Mouse (Mus musculus): Measurements from ENCODE around the gene Mthfsd. TPM values are rescaled to one million over a fixed set of nuclear protein-coding genes. Genes with fewer than 3 reads are reported as not detected.

Gene Mthfsd
- total and polyA plus RNA-seq, 3 experiments = 23.1 to 36.4 (median 30.7) TPM

GRCm38 (mm10) chr8:121081398-121081797 lies 26.8 kb downstream of the Mthfsd start:
- Histone ChIP-seq H3K4me1 (ENCODE audit: control insufficient read depth in 1 of 2, insufficient read depth in 2 of 2) (no peaks in the 10 kb centered on the region), H3K79me2 (replicated peaks; ENCODE audit: control insufficient read depth, extremely low read depth, insufficient read depth, poor library complexity, severe bottlenecking) (no peaks in the 10 kb centered on the region), H3K4me2 (ENCODE audit: insufficient read depth, low read depth, poor library complexity, severe bottlenecking) (no peak overlapping the region), H3K9ac (ENCODE audit: insufficient read depth, low read depth) (no peak overlapping the region), H3K36me3 (replicated peaks in 1 of 2; ENCODE audit: control insufficient read depth in 1 of 2, insufficient read depth in 1 of 2, low read length in 1 of 2) (no peaks in the 10 kb centered on the region), H3K27ac (ENCODE audit: insufficient read depth, low read depth) (no peak overlapping the region), H3K27me3 (replicated peaks) (peaks cover 66% of the 10 kb centered on the region), H3K9me3 (replicated peaks; ENCODE audit: low read length) (peaks cover 29% of the 10 kb centered on the region), H3K4me3 (replicated peaks in 1 of 3; ENCODE audit: low read depth in 2 of 3, low read length in 2 of 3, poor library complexity in 1 of 3) (no peak overlapping the region)
- dilution Hi-C loops (cut with MboI; ENCODE audit: extremely low pct_ligation_motif_present, extremely low pct_unique_long_range_greater_than_20kb, low sequenced_read_pairs) (no loop called here), in situ Hi-C loops (cut with MboI; ENCODE audit: low pct_ligation_motif_present, low pct_unique_long_range_greater_than_20kb, low sequenced_read_pairs) (no loop called here)
- no peak for DNase-seq (ENCODE audit: extremely low read depth)
- no peak for TF ChIP-seq TCF12 (IDR thresholded peaks at IDR 0.05; ENCODE audit: low read depth, low read length)

- dilution Hi-C loops (cut with MboI; ENCODE audit: extremely low pct_ligation_motif_present, extremely low pct_unique_long_range_greater_than_20kb, low sequenced_read_pairs) (no loop called here), in situ Hi-C loops (cut with MboI; ENCODE audit: low pct_ligation_motif_present, low pct_unique_long_range_greater_than_20kb, low sequenced_read_pairs) (no loop called here)
- no peak overlapping the region for H3K4me3 ChIP-seq (replicated peaks in 1 of 3; ENCODE audit: low read depth in 2 of 3, low read length in 2 of 3, poor library complexity in 1 of 3)
- peaks cover 67% of the 10 kb centered on the region for H3K27me3 ChIP-seq (replicated peaks)
- H3K36me3 ChIP-seq (replicated peaks in 1 of 2; ENCODE audit: control insufficient read depth in 1 of 2, insufficient read depth in 1 of 2, low read length in 1 of 2) = no peaks in the 10 kb centered on the region
- H3K27ac ChIP-seq (ENCODE audit: insufficient read depth, low read depth) = no peak overlapping the region
- no peak overlapping the region for H3K9ac ChIP-seq (ENCODE audit: insufficient read depth, low read depth)
- H3K4me2 ChIP-seq (ENCODE audit: insufficient read depth, low read depth, poor library complexity, severe bottlenecking) = no peak overlapping the region
- H3K79me2 ChIP-seq (replicated peaks; ENCODE audit: control insufficient read depth, extremely low read depth, insufficient read depth, poor library complexity, severe bottlenecking) = no peaks in the 10 kb centered on the region
- DNase-seq (ENCODE audit: extremely low read depth) = no peak
- H3K9me3 ChIP-seq (replicated peaks; ENCODE audit: low read length) = peaks cover 29% of the 10 kb centered on the region
- TF ChIP-seq MXI1 (IDR thresholded peaks at IDR 0.05; ENCODE audit: low read depth, low read length) (no peak), E2F4 (IDR thresholded peaks at IDR 0.05; ENCODE audit: insufficient replicate concordance, low read depth, low read length) (no peak), RCOR1 (conservative IDR thresholded peaks at IDR 0.05; ENCODE audit: low read depth, low read length) (no peak), NELFE (IDR thresholded peaks at IDR 0.05; ENCODE audit: low read depth, low read length) (no peak), SIN3A (IDR thresholded peaks at IDR 0.05; ENCODE audit: low read length) (no peak), SMC3 (IDR thresholded peaks at IDR 0.05; ENCODE audit: low read depth, low read length) (no peak), MYC (IDR thresholded peaks at IDR 0.05; ENCODE audit: low read depth, low read length) (no peak), ZNF384 (IDR thresholded peaks at IDR 0.05; ENCODE audit: low read depth, low read length) (no peak), ZKSCAN1 (IDR thresholded peaks at IDR 0.05; ENCODE audit: borderline replicate concordance, low read depth, low read length) (no peak), POLR2AphosphoS2 (IDR thresholded peaks at IDR 0.05; ENCODE audit: low read depth, low read length) (no peak), NRF1 (IDR thresholded peaks at IDR 0.05; ENCODE audit: low read depth, low read length) (no peak), GABPA (IDR thresholded peaks at IDR 0.05; ENCODE audit: insufficient replicate concordance, low read depth, low read length) (no peak), CTCF (conservative IDR thresholded peaks at IDR 0.05 in 1 of 2, IDR thresholded peaks at IDR 0.05 in 1 of 2; ENCODE audit: low read depth in 2 of 2, low read length in 2 of 2) (no peak), ZMIZ1 (IDR thresholded peaks at IDR 0.05; ENCODE audit: low read depth, low read length) (no peak), USF2 (conservative IDR thresholded peaks at IDR 0.05; ENCODE audit: low read depth, low read length) (no peak), HCFC1 (IDR thresholded peaks at IDR 0.05; ENCODE audit: low read depth, low read length) (no peak), MEF2A (IDR thresholded peaks at IDR 0.05; ENCODE audit: borderline replicate concordance, low read depth, low read length) (no peak), POLR2A (IDR thresholded peaks at IDR 0.05; ENCODE audit: low read depth, low read length) (no peak), ELF1 (IDR thresholded peaks at IDR 0.05; ENCODE audit: low read depth, low read length) (no peak)
- H3K4me1 ChIP-seq (ENCODE audit: control insufficient read depth in 1 of 2, insufficient read depth in 2 of 2) = no peaks in the 10 kb centered on the region
Observed at GRCm38 (mm10) chr8:121080361-121081090, 27.7 kb downstream of the Mthfsd start.
